Mouse (Mus musculus) limb, embryonic 13.5 days (tissue): ENCODE measurements around the gene Olfr649. TPM values are rescaled to one million over a fixed set of nuclear protein-coding genes. Genes with fewer than 3 reads are reported as not detected.
A peak's percentile ranks its signal among the peaks of the same experiment; 100 is the strongest.

Source experiments
- ATAC-seq: fragments of 200-750 bp; cut with Nextera tagmentation; 2 replicates; pipeline ENCODE4 v1.8.0; 2017; ENCODE audit warnings: low read depth, moderate number of reproducible peaks, moderate TSS enrichment; ENCODE audit not compliant: low FRiP score
- H3K27ac ChIP-seq: fragments of 300-500 bp; sonication (generic); 2 replicates; pipeline ENCODE4 v1.5.1; 2015; ENCODE audit warnings: inconsistent platforms, mild to moderate bottlenecking, moderate library complexity
- H3K27me3 ChIP-seq: fragments of 300-500 bp; sonication (generic); 2 replicates; pipeline ENCODE4 v1.6.1; 2015; ENCODE audit warnings: mild to moderate bottlenecking, inconsistent platforms
- H3K36me3 ChIP-seq: fragments of 300-500 bp; sonication (generic); 2 replicates; pipeline ENCODE4 v1.6.1; 2015; ENCODE audit warnings: inconsistent platforms, mild to moderate bottlenecking, moderate library complexity
- H3K4me1 ChIP-seq: fragments of 300-500 bp; sonication (generic); 2 replicates; pipeline ENCODE4 v1.6.1; 2015; ENCODE audit warnings: inconsistent platforms
- H3K4me2 ChIP-seq: fragments of 300-500 bp; sonication (generic); replicated peaks from 2 replicates; pipeline ENCODE4 v1.6.1; 2015; ENCODE audit warnings: inconsistent platforms, mild to moderate bottlenecking, moderate library complexity
- H3K4me3 ChIP-seq: fragments of 300-500 bp; sonication (generic); 2 replicates; pipeline ENCODE4 v1.5.1; 2015; ENCODE audit warnings: moderate library complexity, mild to moderate bottlenecking, inconsistent platforms
- H3K9ac ChIP-seq: fragments of 300-500 bp; sonication (generic); 2 replicates; pipeline ENCODE4 v1.6.1; 2015; ENCODE audit warnings: mild to moderate bottlenecking, inconsistent platforms
- H3K9me3 ChIP-seq: fragments of 300-500 bp; sonication (generic); 2 replicates; pipeline ENCODE4 v1.6.1; 2016; ENCODE audit warnings: inconsistent platforms
- WGBS: fragments of 180-500 bp; shearing (Covaris S2); methylation state at CpG from one replicate; pipeline ENCODE4 v1.1.7; 2015; 5-methylcytosine and 5-hydroxymethylcytosine counted together
- polyA plus RNA-seq: library from polyadenylated mRNA; unstranded; fragments of >200 nt; fragmentation: Nextera tagmentation; extraction: Ambion mirVana; gene quantifications from 2 replicates; pipeline ENCODE4 v1.2.1, GENCODE M21; 2015

Olfr649 gene
- polyA plus RNA-seq, result not detected in 2 replicates

DNA sequence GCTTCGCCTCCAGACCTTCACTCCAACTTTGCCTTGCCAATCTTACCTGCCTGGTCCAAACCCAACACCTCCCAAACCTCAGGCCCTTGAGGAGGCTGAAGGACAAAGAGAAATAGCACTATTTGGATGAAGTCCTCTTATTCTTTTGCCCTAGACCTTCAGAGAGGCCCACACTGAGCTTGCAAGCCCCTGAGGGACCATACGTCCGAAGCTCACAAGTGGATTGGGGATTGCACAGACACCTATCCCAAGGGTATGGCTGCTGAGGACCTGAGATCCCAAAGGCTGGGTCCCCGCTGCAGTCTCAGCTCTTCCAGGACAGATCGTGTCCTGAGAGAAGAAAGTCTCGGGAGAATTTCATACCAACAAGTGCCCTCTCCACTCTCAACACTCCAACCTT, at the start of gene Olfr649:
Gene Olfr649, minus strand, starts transcription at position 101 of the 400 bp plus-strand sequence.
- no peak for ATAC-seq
- Histone ChIP-seq H3K27me3 (no peaks in the 10 kb centered on the region), H3K9ac (no peak within 1 kb of the TSS), H3K27ac (no peak within 1 kb of the TSS), H3K4me1 (no peaks in the 10 kb centered on the region), H3K4me2 (no peak within 1 kb of the TSS), H3K4me3 (no peak within 1 kb of the TSS), H3K9me3 (no peaks in the 10 kb centered on the region), H3K36me3 (no peaks in the 10 kb centered on the region)
- WGBS, result 84% methylated on average over 6 of the region's 6 CpGs

DNA sequence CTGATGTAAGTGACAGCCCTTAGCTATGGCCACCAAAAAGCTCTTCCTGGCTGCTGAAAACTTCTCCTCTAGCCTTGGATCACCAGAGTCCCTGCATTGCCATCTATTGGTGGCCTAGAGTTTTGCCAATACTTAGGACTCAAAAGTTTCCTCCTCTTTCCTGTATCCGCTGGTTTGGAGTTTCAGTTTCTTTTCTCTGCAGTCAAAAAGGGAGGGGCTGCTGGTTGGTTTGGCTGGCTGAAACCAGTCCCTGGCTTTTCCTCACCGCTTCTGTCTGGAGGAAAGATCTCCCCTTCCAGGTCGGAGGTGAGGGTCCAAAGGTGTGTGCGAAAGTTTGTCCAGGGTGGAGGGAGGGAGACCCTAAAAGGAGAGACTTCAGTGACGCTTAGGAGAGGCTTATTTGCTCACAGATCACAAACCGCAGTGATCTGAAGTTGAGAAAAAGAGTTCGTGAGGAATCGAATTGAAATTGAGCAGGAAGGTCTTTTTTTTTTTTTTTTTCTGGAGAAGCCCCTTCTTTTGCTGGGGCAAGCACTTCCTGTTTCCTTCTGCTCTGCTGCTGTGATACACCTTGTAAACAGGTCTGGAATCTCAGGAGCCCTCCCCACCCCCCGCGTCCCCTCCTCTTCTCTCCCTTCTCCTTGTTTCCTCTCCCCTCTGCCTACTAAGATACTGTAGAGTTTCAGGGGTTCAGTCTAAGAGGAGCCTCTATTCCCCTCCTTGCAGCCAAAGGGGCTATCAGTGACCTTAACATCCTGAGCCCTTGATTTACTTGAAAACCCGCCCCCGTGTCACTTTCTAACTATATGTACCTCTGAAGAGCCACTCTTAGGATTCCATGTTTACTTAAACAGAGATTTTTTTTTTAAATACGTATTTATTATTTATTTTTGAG, 48.7 kb upstream of the Olfr649 start, which contains the start of gene Trim34a:
Gene Trim34a, plus strand, starts transcription at position 171 of the 895 bp plus-strand sequence.
- Histone ChIP-seq H3K27ac (no peak within 1 kb of the TSS; the same call in 1 of the 2 replicates), H3K4me3 (peak within 1 kb of the TSS; percentile 54), H3K9ac (peak within 1 kb of the TSS; percentile 74), H3K9me3 (no peaks in the 10 kb centered on the region), H3K4me2 (peak within 1 kb of the TSS; percentile 64), H3K4me1 (no peaks in the 10 kb centered on the region), H3K36me3 (no peaks in the 10 kb centered on the region), H3K27me3 (no peaks in the 10 kb centered on the region)
- WGBS, result 9% methylated on average over 13 of the region's 13 CpGs
- peak; percentile 86 for ATAC-seq

DNA sequence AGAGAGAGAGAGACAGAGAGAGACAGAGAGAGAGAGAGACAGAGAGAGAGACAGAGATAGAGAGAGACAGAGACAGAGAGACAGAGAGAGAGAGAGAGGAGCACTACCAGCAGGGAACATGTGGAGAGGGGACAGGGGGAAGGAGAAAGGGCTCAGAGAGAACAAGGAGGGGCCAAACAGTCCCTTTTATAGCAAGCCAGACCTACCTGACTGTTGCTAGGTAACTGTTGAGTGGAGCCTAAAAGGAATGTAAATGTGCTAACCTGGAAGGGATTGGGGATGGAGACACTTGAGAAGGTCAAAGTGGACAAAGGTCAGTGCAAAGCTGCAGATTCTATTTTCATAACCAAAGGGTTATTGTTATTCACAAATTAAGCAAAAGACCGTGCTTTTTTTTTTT, 47.8 kb upstream of the Olfr649 start:
- Histone ChIP-seq H3K27me3 (no peaks in the 10 kb centered on the region), H3K36me3 (no peaks in the 10 kb centered on the region), H3K4me3 (no peak overlapping the region), H3K4me1 (no peaks in the 10 kb centered on the region), H3K9ac (no peak overlapping the region), H3K4me2 (no peak overlapping the region), H3K27ac (no peak overlapping the region), H3K9me3 (no peaks in the 10 kb centered on the region)
- 69% methylated on average over 1 of the region's 1 CpGs for WGBS
- ATAC-seq, result no peak

DNA sequence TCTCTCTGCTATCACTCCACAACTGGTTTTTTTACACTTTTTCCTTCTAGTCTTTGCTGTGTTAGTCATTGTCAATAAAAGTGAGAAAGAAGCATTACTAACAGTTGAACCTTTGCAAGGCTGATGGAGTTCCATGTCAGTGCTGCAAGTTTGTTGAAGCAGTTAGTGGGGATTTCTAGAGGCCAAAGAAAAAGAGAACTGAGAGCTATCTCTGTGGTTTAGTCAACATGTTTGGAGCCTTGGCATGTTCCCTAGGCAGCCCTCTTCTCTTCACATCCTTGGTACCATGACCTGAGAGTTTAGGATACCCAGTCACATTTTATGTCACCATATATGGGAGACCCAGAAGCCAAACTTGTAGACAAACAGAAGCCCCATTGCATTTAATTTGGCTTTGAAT, 45.1 kb upstream of the Olfr649 start:
- Histone ChIP-seq H3K9ac (no peak overlapping the region), H3K4me2 (no peak overlapping the region), H3K4me1 (no peaks in the 10 kb centered on the region), H3K9me3 (no peaks in the 10 kb centered on the region), H3K36me3 (no peaks in the 10 kb centered on the region), H3K27ac (no peak overlapping the region), H3K27me3 (no peaks in the 10 kb centered on the region), H3K4me3 (no peak overlapping the region)
- ATAC-seq, result no peak

DNA sequence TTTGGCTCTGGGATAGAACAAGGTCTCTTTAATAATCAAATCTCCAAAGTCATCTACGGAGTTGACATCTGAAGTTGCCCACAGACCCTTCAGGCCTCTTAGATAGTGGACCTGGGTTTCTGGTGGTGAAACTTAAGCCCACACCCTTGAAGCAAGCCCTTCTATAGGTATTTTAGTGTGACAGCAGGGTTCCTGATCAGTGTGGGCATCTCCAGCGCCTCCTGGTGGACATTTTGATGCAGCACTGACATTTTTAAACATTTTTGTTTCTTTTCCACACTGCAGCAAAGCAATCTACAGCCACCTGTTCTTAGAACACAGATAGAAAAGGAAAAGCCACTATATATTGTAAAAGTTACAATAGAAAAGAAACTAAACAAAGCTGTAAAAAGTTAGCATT, 35.4 kb upstream of the Olfr649 start:
- no peak overlapping the region for H3K9ac ChIP-seq
- H3K27me3 ChIP-seq, result no peaks in the 10 kb centered on the region
- H3K4me2 ChIP-seq, result no peak overlapping the region
- ATAC-seq, result no peak
- H3K4me3 ChIP-seq, result no peak overlapping the region
- H3K4me1 ChIP-seq, result no peaks in the 10 kb centered on the region
- no peaks in the 10 kb centered on the region for H3K9me3 ChIP-seq
- no peaks in the 10 kb centered on the region for H3K36me3 ChIP-seq
- H3K27ac ChIP-seq, result no peak overlapping the region
- WGBS, result 32% methylated on average over 2 of the region's 2 CpGs

DNA sequence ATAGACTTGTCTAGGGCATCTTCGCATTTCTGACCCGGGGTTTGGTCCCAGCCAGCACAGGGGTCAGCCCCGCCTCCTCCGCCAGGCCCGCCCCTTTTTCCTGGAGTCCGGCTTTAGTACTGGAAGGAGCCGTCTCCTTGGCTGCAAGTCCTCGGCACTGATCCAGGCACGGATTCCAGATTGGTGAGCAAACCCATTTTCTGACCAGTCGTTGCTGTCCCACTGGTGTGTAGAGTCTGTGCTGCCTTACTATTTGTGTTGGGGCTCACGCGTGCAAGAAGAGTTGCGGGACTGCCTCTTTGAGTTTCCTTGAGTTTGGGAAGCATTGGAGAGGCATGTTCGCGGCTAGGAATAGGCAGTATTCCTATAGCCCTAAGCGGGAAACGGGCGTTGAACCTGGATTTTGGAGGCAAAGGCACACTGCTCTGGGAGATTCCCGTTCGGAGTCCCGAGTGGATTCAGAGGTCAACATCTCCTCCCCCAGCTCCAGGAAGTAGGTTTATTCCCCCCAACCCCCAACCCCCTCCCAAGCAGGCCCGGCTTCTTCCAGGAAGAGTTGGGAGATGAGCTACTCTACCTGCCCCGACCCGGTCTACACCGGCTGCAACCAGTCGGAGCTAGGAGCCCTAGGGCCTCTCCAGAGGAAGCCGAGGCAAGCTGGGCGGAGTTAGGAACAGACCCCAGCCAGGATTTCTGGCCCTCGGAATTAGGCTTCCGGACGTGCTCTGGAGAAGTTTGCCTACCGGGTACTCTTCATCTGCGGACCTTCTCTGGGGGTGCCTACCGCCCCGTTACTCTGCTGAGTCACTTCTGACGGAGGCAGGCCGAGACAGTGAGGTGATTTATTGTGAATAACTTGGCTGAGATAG, 23.1 kb upstream of the Olfr649 start, which contains the start of gene Trim6:
Gene Trim6, plus strand, starts transcription at position 93 of the 869 bp plus-strand sequence.
- WGBS, result 2% methylated on average over 37 of the region's 37 CpGs
- Histone ChIP-seq H3K27ac (no peak within 1 kb of the TSS), H3K4me2 (peak within 1 kb of the TSS; percentile 63), H3K4me3 (peak within 1 kb of the TSS; percentile 40), H3K36me3 (no peaks in the 10 kb centered on the region), H3K9ac (peak within 1 kb of the TSS; percentile 45), H3K9me3 (no peaks in the 10 kb centered on the region), H3K4me1 (peaks cover 6% of the 10 kb centered on the region; the same call in 1 of the 2 replicates), H3K27me3 (no peaks in the 10 kb centered on the region)
- ATAC-seq, result peak; percentile 71; the same call in 1 of the 2 replicates

DNA sequence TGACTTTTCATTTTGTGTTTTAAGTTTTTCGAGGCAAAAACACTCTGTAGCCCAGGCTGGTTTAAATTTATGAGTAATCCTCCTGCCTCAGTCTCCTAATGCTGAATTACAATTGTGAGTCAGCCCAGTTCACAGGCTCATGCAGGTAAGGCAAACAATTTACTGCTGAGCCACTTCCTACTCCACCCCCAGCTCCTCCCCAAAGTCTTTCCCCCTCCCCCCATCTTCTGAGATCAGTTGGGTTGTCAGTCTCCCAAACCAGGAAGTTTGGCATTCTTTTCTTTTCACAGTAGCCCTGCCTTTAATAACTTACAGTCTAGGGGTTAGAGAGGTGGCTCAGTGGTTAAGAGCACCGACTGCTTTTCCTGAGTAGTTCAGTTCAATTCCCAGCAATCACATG, 22.1 kb upstream of the Olfr649 start:
- Histone ChIP-seq H3K9me3 (no peaks in the 10 kb centered on the region), H3K4me1 (peaks cover 6% of the 10 kb centered on the region; the same call in 1 of the 2 replicates), H3K9ac (no peak overlapping the region), H3K27ac (no peak overlapping the region), H3K27me3 (no peaks in the 10 kb centered on the region), H3K4me3 (no peak overlapping the region), H3K4me2 (no peak overlapping the region), H3K36me3 (no peaks in the 10 kb centered on the region)
- WGBS, result 70% methylated on average over 2 of the region's 2 CpGs
- ATAC-seq, result no peak

DNA sequence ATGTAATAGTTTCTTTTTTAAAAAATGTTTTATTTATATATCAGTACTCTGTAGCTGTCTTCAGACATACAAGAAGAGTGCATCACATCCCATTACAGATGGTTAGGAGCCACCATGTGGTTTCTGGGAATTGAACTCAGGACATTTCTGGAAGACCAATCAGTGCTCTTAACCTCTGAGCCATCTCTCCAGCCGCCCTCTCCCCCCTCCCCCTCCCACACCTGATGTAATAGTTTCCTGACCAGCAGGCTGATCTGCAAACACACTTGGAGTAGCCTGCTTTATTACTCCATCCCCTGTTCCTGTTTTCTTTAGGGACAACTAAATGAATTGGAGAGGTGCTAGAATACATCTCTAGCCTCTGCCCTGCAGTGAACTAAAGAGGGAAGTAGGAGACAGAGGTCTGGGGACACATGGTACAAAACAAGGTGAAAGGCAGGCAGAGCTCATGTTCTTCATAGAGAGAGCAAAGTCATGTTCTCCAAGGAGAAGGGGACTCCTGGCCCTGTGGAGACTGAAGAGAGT, 20.3 kb upstream of the Olfr649 start:
- Histone ChIP-seq H3K27ac (no peak overlapping the region), H3K9me3 (no peaks in the 10 kb centered on the region), H3K4me2 (no peak overlapping the region), H3K4me3 (no peak overlapping the region), H3K27me3 (no peaks in the 10 kb centered on the region), H3K4me1 (peaks cover 6% of the 10 kb centered on the region; the same call in 1 of the 2 replicates), H3K36me3 (no peaks in the 10 kb centered on the region), H3K9ac (no peak overlapping the region)
- WGBS, result 36% methylated on average over 1 of the region's 1 CpGs
- ATAC-seq, result no peak

DNA sequence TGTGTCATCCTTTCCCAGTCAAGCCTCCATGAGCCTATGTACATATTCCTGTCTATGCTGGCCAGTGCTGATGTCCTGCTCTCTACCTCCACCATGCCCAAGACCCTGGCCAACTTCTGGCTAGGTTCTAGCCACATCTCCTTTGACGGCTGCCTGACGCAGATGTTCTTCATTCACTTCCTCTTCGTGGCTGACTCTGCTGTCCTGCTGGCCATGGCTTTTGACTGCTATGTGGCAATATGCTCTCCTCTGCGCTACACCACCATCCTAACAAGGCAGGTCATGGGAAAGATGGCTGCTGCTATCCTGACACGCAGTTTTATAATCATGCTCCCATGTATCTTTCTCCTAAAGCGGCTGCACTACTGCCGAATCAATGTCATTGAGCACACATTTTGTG, 10.4 kb upstream of the Olfr649 start:
- no peak overlapping the region for H3K4me3 ChIP-seq
- 91% methylated on average over 7 of the region's 7 CpGs for WGBS
- H3K9me3 ChIP-seq, result no peaks in the 10 kb centered on the region
- H3K36me3 ChIP-seq, result no peaks in the 10 kb centered on the region
- no peak overlapping the region for H3K27ac ChIP-seq
- no peaks in the 10 kb centered on the region for H3K4me1 ChIP-seq
- no peaks in the 10 kb centered on the region for H3K27me3 ChIP-seq
- H3K9ac ChIP-seq, result no peak overlapping the region
- no peak for ATAC-seq
- no peak overlapping the region for H3K4me2 ChIP-seq

DNA sequence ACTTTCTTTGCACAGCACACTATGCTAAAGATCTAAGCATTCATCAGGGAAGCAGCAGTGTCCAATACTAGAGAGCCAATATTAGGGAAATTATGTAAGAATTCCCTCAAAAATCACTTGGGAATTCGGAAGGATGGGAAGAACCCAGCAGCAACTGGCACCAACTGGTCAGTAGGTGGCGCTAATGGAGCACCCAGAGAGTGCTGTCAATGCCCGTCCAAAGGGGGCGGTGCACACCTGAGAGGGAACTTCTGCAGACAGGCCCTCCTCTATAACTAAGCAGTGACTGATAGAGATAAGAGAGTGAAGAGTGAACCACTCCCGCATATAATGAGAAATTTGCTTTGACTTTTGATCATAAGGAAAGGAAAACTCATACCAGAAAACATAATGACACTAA, 4.0 kb upstream of the Olfr649 start:
- H3K9me3 ChIP-seq, result no peaks in the 10 kb centered on the region
- WGBS, result 5% methylated on average over 5 of the region's 5 CpGs

DNA sequence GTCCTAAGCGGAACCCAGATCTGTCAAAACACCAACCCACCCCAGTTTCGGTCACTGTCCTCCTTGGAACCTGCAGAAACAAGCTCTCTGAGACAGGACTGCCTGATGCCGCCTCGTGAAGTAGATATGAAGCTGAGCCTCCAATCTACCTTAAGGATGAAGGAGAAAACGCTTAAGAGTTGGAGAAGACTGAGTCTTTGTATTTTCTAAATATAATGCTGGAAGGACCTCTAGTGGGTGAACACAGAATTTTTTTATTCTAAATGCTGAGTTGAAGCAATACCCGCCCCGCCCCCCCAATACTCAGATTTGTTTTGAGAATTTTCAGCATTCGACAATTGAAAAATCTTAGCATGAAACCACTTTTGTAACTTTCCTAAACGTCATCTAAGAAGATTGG, 4.5 kb downstream of the Olfr649 start:
- H3K27me3 ChIP-seq, result no peaks in the 10 kb centered on the region
- H3K36me3 ChIP-seq, result no peaks in the 10 kb centered on the region
- H3K4me2 ChIP-seq, result no peak overlapping the region
- H3K9me3 ChIP-seq, result no peaks in the 10 kb centered on the region
- H3K9ac ChIP-seq, result no peak overlapping the region
- WGBS, result 62% methylated on average over 9 of the region's 9 CpGs
- ATAC-seq, result no peak
- no peak overlapping the region for H3K4me3 ChIP-seq
- H3K4me1 ChIP-seq, result no peaks in the 10 kb centered on the region
- H3K27ac ChIP-seq, result no peak overlapping the region

More for the DNA sequence above, 4.0 kb upstream of the Olfr649 start:
- no peak overlapping the region for H3K9ac ChIP-seq
- H3K4me3 ChIP-seq, result no peak overlapping the region
- H3K36me3 ChIP-seq, result no peaks in the 10 kb centered on the region
- H3K4me1 ChIP-seq, result no peaks in the 10 kb centered on the region
- no peak overlapping the region for H3K4me2 ChIP-seq
- H3K27me3 ChIP-seq, result no peaks in the 10 kb centered on the region
- ATAC-seq, result no peak
- H3K27ac ChIP-seq, result no peak overlapping the region

DNA sequence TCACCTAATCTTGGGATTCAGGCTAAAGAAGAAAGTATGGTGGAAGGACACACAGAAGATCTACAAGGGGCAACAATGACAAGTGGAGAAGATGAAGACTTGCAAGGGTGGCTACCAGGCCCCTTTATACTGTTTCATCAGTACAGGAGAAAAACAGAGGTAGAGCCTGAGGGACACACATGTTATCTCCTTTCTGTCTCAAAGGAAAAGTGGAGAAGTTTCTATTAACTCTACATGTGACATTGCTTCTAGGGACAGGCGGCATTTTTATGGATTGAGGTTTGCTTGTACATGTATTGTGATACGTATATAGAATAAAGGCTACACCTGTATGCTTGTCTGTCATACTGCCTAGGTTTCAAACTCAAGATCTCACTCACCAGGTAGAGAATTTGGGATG, 12.5 kb downstream of the Olfr649 start, which contains the start of gene Olfr648:
Gene Olfr648, minus strand, starts transcription at position 101 of the 400 bp plus-strand sequence.
- no peak within 1 kb of the TSS for H3K27ac ChIP-seq
- H3K4me3 ChIP-seq, result no peak within 1 kb of the TSS
- 86% methylated on average over 2 of the region's 2 CpGs for WGBS
- no peak within 1 kb of the TSS for H3K4me2 ChIP-seq
- H3K9me3 ChIP-seq, result no peaks in the 10 kb centered on the region
- H3K36me3 ChIP-seq, result no peaks in the 10 kb centered on the region
- H3K27me3 ChIP-seq, result no peaks in the 10 kb centered on the region
- ATAC-seq, result no peak
- no peak within 1 kb of the TSS for H3K9ac ChIP-seq
- no peaks in the 10 kb centered on the region for H3K4me1 ChIP-seq
